Mouse (Mus musculus) bone marrow macrophage, adult 2 months (primary cell): ENCODE data around the gene Ank3. TPM values are rescaled to one million over a fixed set of nuclear protein-coding genes. Genes with fewer than 3 reads are reported as not detected.
A peak's percentile ranks its signal among the peaks of the same experiment; 100 is the strongest.

Source experiments
- H3K27ac ChIP-seq: 2 replicates; pipeline ENCODE4 v1.5.1; 2012; ENCODE audit warnings: low read depth, low read length; ENCODE audit not compliant: insufficient read depth
- H3K4me1 ChIP-seq: 2 replicates; pipeline ENCODE4 v1.6.1; 2012; ENCODE audit warnings: low read length; ENCODE audit not compliant: control insufficient read depth, insufficient read depth
- H3K4me3 ChIP-seq: 2 replicates; pipeline ENCODE4 v1.5.1; 2012; ENCODE audit warnings: mild to moderate bottlenecking, low read length, moderate library complexity; ENCODE audit not compliant: insufficient read depth
- CTCF ChIP-seq: IDR thresholded peaks from 2 replicates; pipeline ENCODE4 v1.5.1; 2012; ENCODE audit warnings: low read depth, mild to moderate bottlenecking, low read length, moderate library complexity
- POLR2A ChIP-seq: IDR thresholded peaks from 2 replicates; pipeline ENCODE4 v1.6.1; 2012; ENCODE audit warnings: mild to moderate bottlenecking, low read depth, low read length, borderline replicate concordance
- polyA plus RNA-seq: library from polyadenylated mRNA; stranded (reverse); fragments of >200 nt; gene quantifications from 2 replicates; pipeline ENCODE4 v1.2.4, GENCODE M21; 2012; ENCODE audit not compliant: missing spikeins, insufficient read depth, insufficient read length

Ank3 gene
- polyA plus RNA-seq, 1 experiment: 1.5 TPM

DNA sequence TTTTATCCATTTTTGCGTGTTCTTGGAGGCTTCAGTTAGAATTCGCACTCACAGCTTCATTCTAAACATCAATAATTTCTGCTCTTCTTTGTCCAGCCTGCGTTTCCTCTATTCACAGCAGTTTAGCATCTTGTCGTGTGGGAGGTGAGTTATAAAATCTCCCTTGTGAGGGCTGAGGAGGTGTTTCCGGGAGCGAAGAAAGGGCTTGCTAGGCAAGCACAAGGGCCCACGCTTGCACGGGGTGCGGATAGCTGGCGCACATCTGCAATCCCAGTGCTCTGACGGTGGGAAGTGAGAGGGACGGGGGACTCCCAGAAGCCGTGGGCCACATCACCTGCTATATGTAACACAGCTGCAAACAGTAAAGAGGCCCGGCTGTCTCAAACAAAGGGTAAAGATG, 26.5 kb upstream of the Ank3 start:
- Histone ChIP-seq H3K4me3 (no peak overlapping the region), H3K27ac (no peak overlapping the region), H3K4me1 (no peaks in the 10 kb centered on the region)
- TF ChIP-seq CTCF (no peak), POLR2A (no peak)

DNA sequence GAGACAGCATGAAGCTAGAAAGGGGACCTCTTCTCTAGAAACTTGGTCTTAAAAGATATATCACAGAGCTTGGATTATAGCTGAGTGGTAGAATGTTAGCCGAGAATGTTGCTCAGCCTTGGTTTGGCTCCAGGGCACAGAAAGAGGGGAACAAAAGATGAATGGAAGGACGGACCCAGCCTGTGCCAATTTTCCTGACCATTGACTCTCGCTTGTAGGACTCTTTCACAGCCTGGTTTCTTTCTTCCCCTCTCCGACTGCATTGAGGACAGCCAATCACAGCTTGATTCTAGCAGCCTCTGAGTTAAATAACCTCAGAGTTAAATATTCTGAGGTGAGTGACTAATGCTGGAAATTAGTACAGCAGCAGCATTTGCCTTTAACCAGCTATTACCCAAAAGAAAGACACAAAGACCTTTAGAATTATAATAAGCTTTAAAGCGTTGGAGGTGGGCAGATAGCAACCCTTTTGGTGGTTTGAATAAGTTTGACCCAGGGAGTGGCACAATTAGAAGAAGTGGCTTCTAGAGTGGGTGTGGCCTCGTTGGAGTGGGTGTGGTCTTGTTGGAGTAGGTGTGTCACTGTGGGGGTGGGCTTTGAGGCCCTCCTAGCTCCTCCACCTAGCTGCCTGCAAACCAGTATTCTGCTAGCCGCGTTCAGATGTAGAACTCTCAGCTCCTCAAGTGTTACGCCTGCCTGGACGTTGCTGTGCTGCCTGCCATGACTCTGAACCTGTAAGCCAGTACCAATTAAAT, 24.6 kb upstream of the Ank3 start:
- TF ChIP-seq CTCF: no peak
- TF ChIP-seq POLR2A: no peak
- Histone ChIP-seq H3K4me3 (no peak overlapping the region), H3K4me1 (no peaks in the 10 kb centered on the region), H3K27ac (no peak overlapping the region)

DNA sequence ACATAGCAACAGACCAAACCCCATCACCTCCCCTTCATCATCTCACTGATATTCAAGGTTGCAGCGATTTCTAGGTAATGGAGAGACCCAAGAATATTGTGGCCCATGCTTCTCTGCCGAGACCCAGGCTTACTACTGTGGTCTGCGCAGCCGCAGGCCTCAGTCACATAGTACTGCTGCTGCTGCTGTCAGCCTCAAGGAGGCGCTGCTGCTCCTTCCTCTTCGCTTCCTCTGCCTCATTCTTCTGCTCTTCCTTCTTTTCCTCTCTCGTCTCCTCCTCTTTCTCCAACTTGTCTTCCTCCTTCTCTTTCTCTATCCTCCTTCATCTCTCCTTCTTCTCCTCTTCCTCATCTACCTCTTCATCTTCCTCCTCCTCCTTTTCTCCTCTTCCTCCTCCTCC, 23.4 kb upstream of the Ank3 start:
- TF ChIP-seq CTCF (no peak), POLR2A (no peak)
- no peak overlapping the region for H3K4me3 ChIP-seq
- no peak overlapping the region for H3K27ac ChIP-seq
- H3K4me1 ChIP-seq: no peaks in the 10 kb centered on the region

DNA sequence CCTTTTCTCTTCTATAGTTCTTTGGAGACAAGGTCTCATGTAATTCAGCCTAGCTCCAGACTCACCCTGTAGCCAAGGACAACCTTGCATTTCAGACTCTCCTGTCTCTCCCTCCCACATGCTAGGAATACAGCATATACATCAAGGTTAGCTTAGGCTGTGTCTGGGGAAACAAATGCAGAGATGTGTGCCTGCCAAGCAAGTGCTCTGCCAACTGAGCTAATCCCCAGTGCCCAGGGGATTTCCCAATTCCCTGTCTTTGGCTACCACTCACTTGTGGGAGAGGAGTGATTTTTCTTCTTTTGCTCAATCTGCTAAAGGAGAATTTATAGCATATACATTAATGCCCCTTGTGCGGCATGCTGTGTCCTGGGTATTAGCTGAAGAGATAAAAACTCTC, 15.4 kb upstream of the Ank3 start:
- H3K4me1 ChIP-seq: no peaks in the 10 kb centered on the region
- no peak overlapping the region for H3K4me3 ChIP-seq
- no peak for TF ChIP-seq CTCF
- TF ChIP-seq POLR2A: no peak
- H3K27ac ChIP-seq: no peak overlapping the region

DNA sequence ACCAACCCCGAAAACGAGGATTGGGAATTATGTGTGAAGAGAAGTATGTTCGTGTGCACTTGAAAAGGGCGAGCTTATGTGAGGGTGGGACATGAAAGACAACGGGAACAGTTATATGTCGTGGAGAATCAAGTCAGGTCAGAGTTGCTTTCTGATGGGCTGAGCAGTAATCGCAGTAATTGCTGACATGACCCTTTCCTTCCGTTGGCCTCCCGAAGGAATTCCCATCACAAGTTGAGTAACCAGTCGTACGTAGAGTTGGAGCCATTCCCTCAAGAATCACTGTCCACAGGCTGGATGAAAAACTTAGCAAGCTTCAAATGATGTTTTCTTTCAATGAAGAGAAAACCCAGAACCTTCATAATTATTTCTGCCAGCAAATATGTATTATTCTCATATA, 13.9 kb upstream of the Ank3 start:
- H3K27ac ChIP-seq: no peak overlapping the region
- no peaks in the 10 kb centered on the region for H3K4me1 ChIP-seq
- no peak overlapping the region for H3K4me3 ChIP-seq
- TF ChIP-seq CTCF (no peak), POLR2A (no peak)

DNA sequence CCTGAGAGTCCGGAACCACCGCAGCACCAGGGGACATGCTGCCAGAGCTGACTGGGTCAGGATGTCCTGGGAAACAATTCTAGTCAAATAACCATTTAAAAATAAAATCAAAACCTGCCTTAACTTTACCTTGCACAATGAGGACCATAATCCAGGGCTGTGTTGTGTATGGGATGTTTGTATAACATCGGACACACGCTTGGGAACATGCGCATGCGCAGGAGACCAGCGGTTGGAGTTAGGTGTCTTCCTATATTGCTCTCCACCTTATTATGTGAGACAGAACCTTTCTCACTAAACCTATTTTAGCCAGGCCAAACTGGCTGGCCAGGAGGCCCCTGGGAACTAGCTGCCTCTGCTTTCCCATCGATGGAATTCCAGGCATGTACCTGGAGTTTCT, 13.4 kb upstream of the Ank3 start:
- Histone ChIP-seq H3K4me3 (no peak overlapping the region), H3K27ac (no peak overlapping the region), H3K4me1 (no peaks in the 10 kb centered on the region)
- TF ChIP-seq POLR2A: no peak
- TF ChIP-seq CTCF: no peak

DNA sequence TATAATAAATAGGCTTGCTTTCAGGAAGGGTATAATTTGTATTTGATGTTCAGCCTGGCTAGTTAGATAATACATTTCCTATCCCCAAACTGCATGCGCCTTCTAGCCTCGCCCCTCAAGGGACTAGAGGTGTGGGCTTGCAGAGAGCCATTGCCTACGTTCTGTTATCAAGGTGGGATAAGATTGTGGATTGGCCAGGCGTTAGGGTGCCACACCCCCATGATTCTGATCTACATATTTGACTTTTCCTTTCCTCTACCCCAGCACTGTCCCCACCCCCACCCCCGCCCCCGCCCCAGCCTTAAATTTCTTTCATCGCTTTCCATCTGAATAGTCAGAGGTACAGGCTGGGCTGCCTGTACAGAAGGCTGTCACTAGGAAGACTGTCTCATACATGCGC, 11.8 kb upstream of the Ank3 start:
- no peak overlapping the region for H3K4me3 ChIP-seq
- H3K4me1 ChIP-seq: no peaks in the 10 kb centered on the region
- H3K27ac ChIP-seq: no peak overlapping the region
- TF ChIP-seq POLR2A: no peak
- TF ChIP-seq CTCF: no peak

DNA sequence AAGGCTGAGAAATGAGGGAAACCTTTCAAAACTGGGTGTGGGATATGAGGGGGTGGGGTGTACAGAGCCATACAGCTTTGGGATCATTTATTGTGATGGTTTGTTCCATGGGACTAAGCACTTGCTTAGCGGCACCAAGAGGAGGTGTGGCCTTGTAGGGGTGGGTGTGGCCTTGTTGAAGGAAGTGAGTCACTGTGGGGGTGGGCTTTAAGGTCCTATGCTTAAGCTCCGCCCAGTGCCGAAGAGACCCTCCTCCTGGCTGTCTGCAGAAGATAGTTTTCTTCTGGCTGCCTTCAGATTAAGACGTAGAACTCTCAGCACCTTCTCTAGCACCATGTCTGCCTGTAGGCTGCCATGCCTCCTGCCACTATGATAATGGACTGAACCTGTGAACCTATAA, 9.1 kb upstream of the Ank3 start:
- H3K4me3 ChIP-seq: no peak overlapping the region
- H3K27ac ChIP-seq: no peak overlapping the region
- TF ChIP-seq CTCF (no peak), POLR2A (no peak)
- H3K4me1 ChIP-seq: no peaks in the 10 kb centered on the region

DNA sequence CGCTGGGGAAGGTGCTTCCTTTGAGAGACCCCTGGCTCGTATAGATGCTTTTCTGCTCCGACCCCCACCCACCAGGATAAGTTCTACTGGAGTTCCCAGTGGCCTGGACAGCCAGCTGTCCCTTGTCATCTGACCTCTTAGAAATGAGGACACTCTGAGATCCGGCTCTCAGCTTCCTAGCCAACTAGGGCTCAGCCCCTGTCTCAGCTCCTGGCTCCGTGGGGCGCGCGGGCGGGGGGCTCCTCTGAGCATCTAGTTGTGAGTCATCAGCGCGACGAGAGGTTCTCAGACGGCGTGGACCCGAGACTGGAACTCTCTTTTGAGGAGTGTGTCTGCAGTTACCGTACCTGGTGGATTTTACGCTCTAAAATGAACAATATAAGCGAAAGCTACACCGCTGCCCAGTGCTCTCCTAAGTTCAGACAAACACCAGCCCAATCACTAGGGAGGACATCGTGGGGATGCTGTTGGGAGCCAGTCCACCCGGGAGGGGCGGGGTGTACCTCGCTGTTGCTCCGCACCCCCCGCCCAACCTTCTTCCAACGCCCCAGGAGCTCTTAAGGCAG, 293 bp upstream of the Ank3 start:
- no peaks in the 10 kb centered on the region for H3K4me1 ChIP-seq
- TF ChIP-seq CTCF (no peak), POLR2A (no peak)
- peak overlapping the region; percentile 44; the same call in 1 of the 2 replicates for H3K4me3 ChIP-seq
- no peak overlapping the region for H3K27ac ChIP-seq

DNA sequence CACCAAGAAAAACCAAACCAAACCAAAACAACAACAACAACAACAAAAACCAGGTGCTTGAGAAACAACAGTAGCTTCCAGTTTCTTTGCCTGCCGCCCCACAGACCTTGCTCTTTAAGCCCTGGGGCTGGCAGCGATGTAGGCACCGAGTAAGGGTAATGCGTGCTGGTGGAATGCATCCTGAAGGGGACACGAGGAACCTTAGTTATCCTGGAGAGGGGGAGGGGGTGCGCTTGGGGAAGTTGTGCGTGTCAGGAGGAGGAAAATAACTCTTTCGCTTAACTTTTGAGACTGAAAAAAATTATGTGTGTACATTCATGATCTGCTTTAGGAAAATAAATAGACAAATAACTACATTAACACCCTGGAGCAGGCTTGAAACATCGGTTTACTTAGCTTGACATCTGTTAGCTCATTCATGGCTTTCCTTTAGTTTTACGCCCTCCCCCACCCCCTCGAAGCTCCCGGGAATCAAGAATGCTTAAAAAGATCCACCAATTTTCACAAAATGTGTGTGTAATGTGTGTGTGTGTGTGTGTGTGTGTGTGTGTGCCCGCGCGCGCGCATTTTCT, 1.3 kb downstream of the Ank3 start:
- TF ChIP-seq POLR2A (no peak), CTCF (no peak)
- no peak overlapping the region for H3K27ac ChIP-seq

DNA sequence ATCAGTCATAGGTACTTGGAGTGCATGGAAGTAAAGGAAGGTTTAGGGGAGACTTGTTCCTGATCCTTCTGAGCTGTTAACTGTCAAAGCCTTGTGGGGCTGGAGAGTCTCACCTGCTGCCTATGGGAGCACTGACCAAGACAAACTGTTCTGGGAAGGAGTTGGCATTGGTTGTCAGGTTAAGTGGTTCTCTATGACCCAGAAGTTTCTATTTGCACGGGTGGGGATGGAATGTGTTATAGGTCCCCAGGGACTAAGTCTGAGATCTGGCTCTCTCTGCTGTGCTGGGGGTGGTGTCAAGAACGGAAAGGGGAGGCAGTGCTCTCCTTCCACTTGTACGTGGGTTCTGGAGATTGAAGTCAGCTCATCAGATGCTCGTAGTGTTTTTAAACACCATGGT, 6.9 kb downstream of the Ank3 start:
- TF ChIP-seq CTCF: no peak
- no peak for TF ChIP-seq POLR2A
- H3K27ac ChIP-seq: no peak overlapping the region
- H3K4me3 ChIP-seq: no peak overlapping the region
- no peaks in the 10 kb centered on the region for H3K4me1 ChIP-seq

More for the DNA sequence above, 1.3 kb downstream of the Ank3 start:
- H3K4me3 ChIP-seq: no peak overlapping the region
- no peaks in the 10 kb centered on the region for H3K4me1 ChIP-seq
